Mouse (Mus musculus): ENCODE results near the gene Rnf150.
A peak's percentile ranks its signal among the peaks of the same experiment; 100 is the strongest.

The Rnf150 gene

DNA sequence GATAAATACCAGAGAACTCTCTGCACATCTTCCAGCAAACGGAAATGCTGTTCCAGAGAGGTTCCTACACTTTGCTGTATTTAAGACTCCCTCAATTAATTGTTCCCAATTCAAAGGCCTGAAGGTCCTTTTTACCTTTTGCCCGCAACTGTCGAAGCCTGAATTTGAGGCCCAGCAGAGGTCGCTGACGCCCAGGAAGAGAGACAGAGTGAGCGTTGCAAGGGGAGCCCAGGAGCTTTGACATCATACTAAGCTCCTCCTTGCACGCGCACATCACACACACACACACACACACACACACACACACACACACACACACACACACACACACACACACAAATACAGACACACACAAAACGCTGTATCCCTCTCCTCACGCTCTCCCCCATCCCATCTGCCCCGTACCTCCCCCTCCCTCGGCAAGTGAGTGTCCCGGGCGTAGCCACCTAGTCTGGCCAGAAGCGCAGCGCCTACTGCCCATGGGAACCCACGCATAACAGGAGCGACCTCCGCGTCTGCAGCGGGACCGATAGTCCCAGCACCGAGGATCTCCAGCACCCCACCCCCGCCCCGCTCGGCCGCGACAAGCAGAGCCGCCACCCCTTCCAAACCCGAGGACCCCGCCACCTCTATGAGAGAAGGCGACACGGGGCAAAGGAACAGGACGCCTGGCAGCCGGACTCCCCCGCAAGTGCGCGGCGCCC is at the start of gene Rnf150:
Gene Rnf150 (plus strand): TSS at position 316 of the 704 bp plus-strand sequence.
- peak; percentile 91 to 92 for DNase-seq

DNA sequence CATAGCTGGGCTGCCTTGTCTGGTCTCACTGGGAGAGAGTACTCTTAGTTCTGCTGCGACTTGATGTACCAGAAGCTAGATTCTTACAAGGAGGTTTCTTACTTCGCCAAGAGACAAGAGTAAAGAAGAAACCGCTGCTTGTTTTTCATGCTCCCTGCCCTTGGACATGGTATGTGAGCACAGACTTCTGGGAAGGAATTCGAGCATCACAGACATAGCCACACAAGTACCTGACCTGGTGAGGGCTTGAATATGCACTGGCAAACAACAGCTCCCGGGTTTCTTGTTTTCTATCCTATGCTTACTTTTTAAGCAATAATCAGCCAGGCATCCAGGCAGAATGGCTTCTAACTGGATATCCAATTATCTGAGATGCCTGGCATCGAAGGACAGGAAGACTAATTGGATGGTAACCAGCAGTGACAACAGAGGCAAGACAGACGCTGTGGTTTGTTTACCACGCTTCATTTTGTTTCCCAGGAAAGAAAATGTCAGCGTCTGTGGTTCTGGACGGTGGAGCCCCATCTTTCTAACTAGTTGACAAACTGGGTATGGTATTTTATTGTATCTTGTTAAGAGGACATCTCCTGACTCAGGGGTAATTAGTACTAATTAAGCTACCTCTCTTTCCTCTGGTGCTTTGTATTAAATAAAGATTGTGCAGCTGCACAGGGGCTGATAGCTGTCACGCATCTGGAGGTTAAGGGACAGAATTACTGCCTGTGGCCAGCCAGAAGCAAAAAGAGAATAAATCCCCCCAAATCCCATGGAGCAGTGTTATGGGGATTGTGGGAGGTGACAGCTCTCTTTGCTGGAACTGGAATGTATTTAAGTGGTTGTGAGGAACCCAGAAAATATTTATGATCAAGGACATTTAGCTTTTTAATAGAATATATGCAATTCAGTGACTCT is 36.8 kb upstream of the Rnf150 start:
- no peak for DNase-seq

DNA sequence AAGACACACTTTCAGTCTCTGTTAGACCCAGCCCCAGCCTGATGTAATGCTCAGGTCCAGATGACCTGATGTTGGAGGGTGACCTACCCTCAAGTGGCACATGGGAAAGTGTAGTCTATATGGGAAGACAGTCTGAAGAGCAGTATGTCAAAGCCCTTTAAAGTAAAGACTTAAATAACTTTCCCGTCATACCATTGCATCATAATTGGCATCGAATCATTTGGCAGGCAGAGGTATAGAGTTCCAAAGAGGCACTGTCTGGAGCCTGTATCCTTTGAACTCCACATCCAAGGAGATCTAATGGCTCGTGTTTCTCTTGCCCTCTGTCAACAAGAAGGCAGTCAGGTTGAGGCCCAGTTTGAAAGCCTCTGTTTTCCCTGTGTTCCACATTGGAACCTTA is 22.7 kb upstream of the Rnf150 start:
- DNase-seq, result no peak

DNA sequence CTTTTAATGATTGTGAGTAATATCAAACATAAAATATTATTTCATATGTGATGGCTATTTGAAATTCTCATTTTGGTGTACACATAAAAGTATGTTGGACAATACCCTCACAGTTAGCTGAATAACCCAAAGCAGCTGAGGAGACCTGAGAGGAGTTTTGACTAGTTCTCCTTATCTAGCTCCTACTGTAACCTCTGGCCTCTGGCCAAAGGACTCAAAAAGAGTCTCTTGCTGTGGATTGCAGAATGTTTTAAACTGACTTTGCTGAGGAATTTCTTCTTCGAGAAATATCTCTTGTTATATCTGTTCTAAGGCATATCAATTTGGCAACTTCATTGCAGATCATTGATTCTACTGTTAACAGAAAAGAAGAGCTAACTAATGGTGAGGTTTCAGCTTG is 22.2 kb upstream of the Rnf150 start:
- DNase-seq, result no peak

DNA sequence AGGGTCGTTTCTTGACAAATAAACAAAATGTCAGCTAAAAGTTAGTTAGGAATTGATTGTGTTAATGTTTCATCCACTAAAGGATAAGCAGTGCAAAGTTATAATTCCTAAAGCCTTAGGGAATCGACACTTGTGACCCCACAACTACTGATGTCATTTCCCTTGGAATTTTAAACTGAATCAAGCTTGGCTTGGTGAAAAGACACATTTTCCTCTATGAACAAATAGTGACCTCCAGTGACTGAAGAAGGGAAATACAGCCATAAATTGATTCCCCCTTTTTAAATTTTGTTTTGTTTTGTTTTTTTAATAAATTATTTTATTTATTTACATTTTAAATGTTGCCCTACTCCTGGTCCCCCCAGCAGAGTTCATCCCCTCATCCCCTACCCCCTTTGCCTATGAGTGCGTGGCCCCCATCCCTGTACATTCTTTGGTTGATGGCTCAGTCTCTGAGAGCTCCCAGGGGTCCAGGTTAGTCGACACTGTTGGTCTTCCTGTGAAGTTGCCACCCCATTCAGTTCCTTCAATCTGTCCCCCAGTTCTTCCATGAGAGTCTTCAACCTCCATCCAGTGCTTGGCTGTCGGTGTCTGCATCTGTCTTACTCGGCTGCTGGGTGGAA is 21.5 kb upstream of the Rnf150 start:
- DNase-seq, result no peak

DNA sequence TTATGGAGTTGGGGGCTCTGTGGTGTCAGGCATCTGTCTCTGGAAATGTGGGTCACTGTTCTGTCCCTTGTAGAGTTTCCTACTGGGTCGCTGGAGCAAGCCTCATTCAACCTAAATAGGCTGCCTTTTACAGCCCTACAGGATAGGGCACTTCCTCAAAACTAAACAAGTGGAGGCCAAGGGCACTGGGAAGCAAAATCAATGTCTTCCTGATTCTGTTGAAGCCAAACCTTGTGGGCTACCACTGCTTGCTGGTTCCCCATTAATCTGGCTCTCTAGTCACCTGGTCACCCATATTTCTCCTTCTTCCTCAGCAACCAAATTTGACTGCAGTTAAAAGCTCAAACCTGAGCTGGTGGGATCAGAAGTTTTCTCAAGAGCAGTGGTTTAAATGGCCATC is 19.5 kb upstream of the Rnf150 start:
- DNase-seq, result no peak

DNA sequence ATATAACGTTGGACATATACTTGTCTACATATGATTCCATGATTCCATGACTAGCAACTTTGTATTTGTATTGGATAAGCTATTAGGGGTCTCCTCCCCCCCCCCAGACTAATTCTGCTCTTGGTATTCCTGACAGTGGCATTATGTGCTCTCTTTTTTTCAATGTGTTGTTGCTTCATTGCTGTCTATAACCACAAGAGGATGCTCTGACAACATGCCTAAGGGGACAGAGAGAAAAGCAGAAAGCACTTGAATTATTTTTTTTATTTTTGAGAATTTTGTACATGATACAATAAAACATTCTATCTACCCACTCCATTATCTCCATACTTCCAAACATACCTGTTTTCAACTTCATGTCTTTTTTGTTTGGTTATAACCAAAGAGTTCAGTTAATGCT is 18.7 kb upstream of the Rnf150 start:
- DNase-seq, result no peak

DNA sequence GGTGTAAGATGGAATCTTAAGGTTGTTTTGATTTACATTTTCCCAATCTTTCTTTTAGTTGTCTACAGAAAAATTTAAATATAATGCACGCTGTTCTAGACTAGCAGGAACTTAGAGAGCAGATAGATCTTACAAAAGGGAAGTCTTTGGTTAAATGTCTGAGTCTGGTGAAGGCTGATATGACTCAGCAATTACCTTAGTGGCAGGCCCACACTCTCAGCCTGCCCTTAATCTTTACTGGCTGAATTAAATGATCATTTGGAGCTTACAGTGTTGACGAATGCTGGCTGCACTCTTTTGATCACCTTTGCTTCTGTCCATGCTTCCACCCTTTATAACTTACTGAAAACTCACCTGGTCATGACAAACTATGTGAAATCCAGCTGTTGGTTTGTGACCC is 17.1 kb upstream of the Rnf150 start:
- DNase-seq, result no peak

DNA sequence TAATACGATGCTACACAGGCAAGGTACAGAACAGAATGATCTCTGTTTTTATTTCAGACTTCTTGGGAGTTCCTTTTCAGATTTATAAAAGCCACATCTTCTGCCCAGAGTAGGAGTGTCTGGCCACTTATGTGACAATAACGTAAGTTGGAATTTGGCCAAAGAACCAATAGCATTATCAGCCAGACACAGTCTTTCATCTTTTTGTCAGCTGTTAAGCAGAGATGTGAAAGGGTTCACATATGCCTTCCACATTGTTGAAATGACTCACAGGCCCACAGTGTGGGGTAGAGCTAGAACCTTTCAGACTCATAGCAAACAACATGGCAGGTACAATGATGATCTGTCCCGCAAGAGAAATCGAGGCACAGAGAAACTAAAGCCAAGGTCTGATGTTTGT is 16.4 kb upstream of the Rnf150 start:
- DNase-seq, result no peak

DNA sequence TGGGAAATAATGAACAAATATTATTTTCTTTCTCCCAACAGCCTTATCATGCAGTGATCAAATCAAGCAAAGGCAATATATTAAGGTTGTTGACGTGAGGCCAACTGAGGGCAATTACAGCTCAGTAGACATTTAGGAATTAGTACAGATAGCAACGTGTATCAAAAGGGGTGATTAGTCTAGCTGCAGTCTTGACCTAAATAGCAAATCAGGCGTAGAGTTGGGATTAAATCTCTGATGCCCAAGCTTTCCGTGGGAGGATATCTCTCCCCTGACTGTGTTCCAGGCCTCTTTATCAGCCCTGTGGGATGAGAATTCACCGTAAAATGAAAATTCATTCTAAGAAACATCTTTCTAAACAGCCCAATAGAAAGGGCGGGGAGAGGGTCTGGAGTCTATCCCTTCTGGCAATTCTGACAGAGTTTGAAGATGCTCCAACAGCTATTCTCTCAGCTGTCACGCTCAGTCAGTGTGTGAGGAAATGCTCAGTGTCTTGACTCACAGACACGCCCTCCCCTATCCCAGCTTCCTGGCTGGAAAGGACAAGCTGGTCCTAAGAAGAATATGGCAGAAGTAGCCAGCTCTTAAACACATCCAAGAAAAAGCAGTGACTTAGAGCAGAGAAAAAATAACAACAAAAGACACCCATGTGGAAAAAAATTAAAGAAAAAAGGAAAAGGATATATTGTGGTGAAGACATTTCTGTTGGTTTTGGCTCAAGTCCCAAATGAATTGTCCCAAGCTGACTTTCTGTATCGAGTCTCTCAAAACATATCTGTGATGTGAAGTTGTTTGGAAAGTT is 4.4 kb upstream of the Rnf150 start:
- DNase-seq, result peak; percentile 17 to 29

DNA sequence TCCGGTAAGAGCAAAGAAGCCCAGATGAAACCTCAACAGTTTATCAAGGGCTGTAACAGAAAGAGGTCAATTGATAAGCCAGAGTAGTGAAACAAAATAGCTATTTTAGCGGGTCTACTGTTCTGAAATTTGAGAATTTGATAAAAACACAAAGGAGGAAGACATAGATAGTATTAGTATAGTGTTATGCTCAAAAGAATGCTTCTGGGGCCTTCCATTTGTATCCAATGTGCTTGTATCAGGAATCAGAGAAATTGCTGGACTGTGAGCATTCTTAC is 3.9 kb upstream of the Rnf150 start:
- no peak for DNase-seq

DNA sequence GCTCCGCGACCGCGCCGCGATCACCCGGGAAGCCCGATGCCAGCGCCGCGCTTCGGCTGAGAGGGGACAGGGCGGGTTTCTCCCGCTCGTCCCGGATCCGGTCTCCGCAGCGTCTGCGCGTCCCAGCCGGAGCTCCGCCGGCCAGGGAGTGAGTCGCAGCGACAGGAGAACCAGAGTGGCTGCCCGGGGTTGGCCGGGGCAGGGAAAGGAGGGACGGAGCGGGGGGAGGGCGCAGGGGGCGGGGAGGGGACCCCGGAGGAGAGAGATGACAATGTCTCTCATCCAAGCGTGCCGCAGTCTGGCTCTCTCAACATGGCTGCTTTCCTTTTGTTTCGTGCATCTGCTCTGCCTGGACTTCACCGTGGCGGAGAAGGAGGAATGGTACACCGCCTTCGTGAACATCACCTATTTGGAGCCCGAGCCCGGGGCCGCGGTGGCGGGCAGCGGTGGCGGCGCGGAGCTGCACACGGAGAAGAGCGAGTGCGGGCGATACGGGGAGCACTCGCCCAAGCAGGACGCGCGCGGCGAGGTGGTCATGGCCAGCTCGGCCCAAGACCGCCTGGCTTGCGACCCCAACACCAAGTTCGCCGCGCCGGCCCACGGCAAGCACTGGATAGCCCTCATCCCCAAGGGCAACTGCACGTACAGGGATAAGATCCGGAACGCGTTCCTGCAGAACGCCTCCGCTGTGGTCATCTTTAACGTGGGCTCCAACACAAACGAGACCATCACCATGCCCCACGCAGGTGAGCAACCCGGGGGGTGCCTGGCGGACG is 777 bp downstream of the Rnf150 start:
- peak; percentile 73 to 83 for DNase-seq

DNA sequence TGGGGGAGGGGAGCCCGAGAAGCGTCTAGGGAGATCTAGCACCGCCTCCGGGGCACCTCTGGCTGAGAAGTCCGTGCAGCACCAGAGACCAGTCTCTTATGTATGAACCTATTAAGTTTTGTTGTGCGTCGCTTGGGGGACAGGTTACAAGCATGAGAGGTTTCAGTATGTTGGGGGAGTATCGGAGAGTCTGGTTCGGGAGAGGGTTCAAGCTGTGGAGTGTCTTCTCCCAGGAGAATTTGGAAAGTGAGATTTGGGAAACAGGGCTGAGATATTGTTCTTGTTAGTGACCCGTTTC is 1.3 kb downstream of the Rnf150 start:
- DNase-seq, result no peak

DNA sequence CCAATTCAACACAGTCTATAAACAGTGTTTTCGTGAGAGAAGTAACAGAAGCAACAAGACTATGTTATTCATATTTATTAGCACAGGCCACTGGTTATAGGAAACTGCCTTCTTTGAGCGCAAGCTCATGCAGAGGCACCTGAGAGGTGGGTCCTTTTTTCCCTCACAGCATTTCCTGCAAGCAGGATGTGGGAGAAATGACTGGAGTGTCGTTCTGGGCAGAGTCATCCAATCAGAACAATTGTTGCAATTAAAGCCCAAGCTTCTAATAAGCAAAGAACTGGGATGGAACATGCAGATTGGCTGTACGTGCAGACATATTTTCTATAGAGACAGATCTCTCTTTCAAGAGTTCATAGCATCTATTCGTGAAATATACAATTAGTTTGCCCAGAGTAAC is 2.1 kb downstream of the Rnf150 start:
- DNase-seq, result no peak

DNA sequence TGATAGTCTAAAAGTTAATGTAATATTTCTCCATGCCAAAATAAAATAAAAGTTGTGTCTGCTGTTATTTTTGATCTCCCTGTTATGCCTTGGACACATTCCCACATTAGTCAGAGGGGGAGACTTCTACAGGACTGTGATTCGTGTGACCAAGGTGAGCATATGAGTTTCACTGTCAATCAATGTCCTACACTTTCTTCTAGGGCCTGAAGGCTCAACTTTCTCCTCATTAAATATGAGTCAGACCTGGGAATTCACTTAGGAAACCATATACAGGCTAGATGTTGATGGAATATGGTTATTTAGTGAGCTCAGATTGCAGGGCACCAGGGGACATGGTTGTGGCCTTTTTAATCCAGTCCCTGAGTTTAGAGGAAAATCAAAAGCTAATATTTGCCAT is 3.1 kb downstream of the Rnf150 start:
- no peak for DNase-seq

DNA sequence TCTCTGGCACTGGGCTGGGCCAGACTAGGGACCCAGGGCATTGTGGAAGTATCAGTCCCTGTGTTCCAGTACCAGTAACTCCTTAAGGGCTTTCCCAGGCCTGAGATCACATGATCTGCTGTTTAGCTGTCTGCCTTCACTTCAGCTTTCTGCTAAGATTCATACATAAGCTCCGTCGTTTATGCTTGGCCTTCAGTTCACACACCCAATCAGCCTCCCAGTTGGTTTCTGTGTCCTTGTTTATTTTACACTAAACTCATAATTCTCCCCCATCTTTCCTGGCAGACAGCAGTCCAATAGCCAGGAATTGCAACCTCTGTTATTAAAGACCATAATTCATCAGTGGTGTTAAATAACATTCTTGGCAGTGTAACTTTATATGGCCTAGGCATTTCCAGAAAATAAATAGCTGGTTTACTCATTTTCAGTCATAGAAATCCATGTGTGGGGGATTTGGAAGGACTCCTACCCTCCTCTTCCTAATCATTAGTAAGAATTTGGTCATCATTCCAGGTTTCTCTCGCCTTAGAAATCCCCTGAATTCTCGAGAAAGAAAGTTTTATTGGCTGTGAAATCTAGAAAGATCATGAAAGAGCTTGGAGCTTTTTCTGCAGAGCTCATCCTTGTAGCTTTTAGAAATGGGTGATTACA is 7.8 kb downstream of the Rnf150 start:
- peak; percentile 9 to 13 for DNase-seq

DNA sequence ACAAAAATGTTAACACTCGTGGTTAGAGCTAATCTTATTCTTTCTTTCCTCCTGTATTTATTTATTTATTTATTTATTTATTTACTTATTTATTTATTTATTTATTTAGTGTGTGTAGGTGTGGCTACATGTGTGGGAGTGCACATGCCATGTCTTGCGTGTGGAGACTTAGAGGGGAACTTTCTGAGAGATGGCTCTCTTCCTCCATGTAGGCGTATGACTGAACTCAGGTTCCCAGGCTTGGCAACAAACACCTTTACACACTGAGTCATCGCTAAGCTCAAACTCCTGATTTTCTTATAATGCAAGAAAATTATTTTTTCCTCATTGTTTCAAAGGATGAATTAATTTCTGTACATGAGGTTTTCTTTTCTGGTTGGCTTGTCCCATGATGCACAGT is 8.8 kb downstream of the Rnf150 start:
- no peak for DNase-seq

DNA sequence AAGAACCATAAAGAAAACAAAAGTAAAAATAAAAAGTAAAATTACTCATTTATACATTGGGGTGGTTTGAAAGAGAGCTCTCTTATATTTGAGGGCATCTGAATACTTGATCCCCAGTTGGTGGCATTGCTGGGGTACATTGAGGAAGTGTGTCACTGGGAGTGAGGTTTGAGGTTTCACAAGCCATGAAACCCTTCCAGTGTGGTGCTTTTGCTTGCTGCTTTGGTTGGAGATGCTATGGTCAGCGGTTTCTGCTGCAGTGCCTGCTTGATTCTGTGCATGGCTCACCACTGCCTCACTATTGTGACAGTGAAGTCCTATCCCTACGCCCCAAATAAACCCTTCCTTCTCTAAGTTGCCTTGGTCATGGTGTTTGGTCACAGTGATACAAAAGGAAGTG is 10.9 kb downstream of the Rnf150 start:
- DNase-seq, result no peak

DNA sequence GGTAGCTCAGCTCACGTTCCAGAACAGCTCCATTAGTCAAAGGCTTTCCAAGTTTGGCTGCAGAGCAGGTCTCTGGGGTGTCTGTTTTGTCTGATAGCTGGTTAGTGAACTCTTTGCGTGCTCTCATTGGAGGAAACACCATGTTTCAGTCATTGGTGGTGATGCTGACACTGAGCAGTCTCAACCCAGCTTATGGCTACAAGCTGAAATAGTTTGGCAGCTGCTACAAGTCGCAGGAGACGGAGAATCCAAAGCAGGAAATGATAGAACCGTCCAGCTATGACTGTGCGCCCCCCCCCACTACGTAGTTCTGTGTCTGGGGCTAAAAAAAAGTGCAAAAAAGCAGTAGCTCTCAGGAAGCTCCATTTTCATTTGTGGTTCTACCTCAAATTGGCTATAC is 12.0 kb downstream of the Rnf150 start:
- DNase-seq, result peak; percentile 24 to 48

DNA sequence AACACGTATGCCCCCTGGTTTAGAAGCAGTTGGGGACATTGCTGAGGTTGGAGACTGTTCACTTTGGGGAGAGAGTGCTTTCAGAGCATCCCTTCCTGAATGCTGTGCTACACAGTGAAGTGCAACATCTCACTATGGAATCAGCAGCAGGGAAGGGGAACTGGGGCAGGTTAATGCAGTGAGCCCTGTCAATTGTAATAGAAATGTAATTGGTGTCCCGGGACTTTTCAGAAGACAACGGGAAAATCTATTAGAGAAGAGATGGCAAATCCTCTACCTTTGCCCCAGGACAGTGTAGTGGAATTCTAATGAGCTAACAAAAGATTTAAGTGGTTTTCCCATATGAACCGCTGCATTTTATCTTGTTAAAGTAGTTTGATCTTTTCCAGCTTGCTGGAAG is 21.3 kb downstream of the Rnf150 start:
- no peak for DNase-seq

DNA sequence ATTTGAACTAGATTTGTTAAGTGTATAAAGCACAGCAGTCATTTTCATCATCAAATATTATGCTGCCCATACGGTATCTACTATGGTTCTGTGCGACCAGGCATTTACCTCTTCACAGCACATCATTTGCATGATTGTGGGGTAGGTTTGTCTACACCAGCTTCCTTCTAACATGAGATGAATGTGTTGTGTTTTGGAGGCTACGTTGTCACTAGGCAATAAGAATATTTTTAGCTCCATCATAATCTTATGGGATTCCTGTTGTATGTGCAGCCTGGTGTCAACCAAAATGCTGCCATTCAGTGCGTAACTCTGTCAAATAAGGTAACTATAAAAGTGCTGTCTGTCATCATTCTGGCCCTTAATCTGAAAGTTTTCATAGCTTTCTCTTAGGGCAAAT is 24.1 kb downstream of the Rnf150 start:
- DNase-seq, result no peak

DNA sequence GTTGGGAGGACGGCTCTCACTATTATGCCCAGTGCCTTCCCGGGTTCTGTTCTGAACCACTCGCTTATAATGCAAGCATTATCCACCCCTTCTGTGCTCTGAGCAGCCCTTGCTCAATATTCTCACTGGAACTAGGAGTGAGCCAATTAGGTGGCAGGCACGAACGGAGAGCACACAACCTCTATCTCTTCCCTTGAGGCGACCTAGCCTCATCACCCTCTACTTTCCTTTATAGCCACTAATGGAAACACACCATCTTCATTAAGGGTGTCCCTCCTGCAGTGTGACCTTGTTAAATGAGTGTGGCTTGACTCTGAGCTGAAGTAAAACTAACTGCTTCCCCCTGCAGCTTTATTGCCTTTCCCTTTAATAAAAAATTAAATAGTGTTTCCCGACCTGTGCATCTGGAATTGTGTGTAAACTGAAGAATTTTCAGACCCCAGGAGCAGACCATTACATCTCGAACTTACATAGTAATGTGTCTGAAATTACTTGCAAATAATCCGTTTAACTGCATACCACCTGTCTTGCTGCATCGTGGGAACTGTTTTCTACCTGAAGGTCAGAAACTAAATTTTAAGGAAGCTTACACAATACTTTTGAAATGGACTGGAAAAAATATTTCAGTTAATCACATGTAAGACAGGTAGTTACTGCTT is 26.0 kb downstream of the Rnf150 start:
- DNase-seq, result no peak

Data from kidney, postnatal 4 days (tissue).